8 mouse cellular contexts compared by ENCODE assay signal in the genomic region with DNA sequence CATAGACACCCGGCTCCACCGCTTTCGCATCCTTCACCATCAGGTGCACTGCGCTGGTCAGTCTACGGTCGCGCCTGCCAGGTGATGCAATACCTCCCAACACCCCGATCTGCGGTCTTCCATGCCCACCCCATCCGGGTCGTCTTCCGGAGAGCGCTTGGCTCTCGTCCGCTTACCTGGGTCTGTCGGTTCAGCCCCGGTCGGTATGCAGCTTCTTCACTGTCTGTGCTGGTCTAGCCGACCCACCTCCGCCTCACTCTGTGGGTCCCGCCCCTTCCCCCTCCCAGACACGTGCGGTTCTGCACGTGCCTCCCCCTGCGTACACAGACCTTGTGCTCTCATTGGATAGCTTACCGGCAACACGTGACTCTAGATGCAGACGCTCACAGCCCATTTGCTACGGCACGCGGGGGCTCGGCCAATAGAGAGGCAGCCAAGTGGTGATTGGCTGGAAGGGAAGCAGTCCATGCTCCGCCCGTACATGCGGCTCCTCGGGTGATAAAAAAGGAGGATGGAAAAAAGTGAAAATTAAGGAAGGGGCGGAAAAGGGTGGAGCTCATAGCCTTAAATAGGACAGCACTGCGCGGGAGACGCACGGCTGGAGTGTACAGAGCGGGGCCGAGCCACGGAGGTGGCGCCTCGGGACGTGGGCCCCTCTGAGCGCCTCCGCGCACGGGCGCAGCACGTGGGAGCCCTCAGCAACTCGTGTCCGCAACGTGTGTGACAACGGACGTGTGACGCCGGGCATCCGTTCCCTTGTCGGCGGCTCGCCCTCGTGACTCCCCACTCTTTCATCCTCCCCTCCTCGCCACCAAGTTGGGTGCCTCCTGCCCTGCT. TPM values are rescaled to one million over a fixed set of nuclear protein-coding genes. Genes with fewer than 3 reads are reported as not detected.
A peak's percentile ranks its signal among the peaks of the same experiment; 100 is the strongest.
DNase-seq lines count a peak whose midpoint lies in the region; ATAC-seq and TF ChIP-seq lines count a peak whose summit lies in the region.

Gene Ciart (minus strand): TSS at position 273 of the 837 bp plus-strand sequence.

- peak; percentile 98 for DNase-seq in Patski (ENCODE audit: low read depth, low spot score)
- peak; percentile 97 for DNase-seq in cerebellum, postnatal 10 days
- peak; percentile 95 to 97 for DNase-seq in frontal cortex, postnatal 10 days (ENCODE audit: low spot score in 2 of 2)
- peak; percentile 93 for DNase-seq in hindbrain, embryonic 11.5 days (ENCODE audit: low spot score)
- DNase-seq in layer of hippocampus, postnatal 10 days (ENCODE audit: low spot score in 2 of 2) = peak; percentile 93
- peak; percentile 98 for DNase-seq in lung, postnatal 0 days (ENCODE audit: low spot score)
- peak; percentile 86 for DNase-seq in ovary, postnatal 10 days (ENCODE audit: low spot score)
- DNase-seq in thymus, postnatal 0 days (ENCODE audit: low spot score) = peak; percentile 96

- in situ Hi-C loops in Patski (cut with MboI; ENCODE audit: low pct_unique_long_range_greater_than_20kb) = loop anchor here (5.0 kb wide), 2 partner anchors 80 to 175 kb away; partner anchors contain the start of gene Vps45

- H3K27ac ChIP-seq in hindbrain, embryonic 11.5 days (ENCODE audit: low read depth, low read length) = no peak within 1 kb of the TSS
- peak within 1 kb of the TSS; percentile 52 for H3K27ac ChIP-seq in lung, postnatal 0 days (ENCODE audit: low read length)

- TF ChIP-seq CTCF in Patski (IDR thresholded peaks at IDR 0.05) = no peak
- TF ChIP-seq CTCF in lung, postnatal 0 days (IDR thresholded peaks at IDR 0.05) = no peak

- 0 out of 2 replicates have a peak, but pooled peaks cover 2% of the 10 kb centered on the region for H3K4me1 ChIP-seq in hindbrain, embryonic 11.5 days (replicated peaks; ENCODE audit: control insufficient read depth, insufficient read depth, low read length)
- peaks cover 11% of the 10 kb centered on the region; the same call in 1 of the 2 replicates for H3K4me1 ChIP-seq in lung, postnatal 0 days (ENCODE audit: insufficient read depth, low read depth, low read length)

- POLR2A ChIA-PET in Patski (lab: Charles Lee) = interaction anchor here (0.9 to 2.6 kb wide), 7 partner anchors 10 to 25 kb away, joined by 3 to 10 read pairs (median 5); partner anchors contain the start of gene Aph1a

- peak within 1 kb of the TSS; percentile 50 for H3K4me3 ChIP-seq in hindbrain, embryonic 11.5 days (ENCODE audit: low read depth, low read length)
- peak within 1 kb of the TSS; percentile 38 for H3K4me3 ChIP-seq in lung, postnatal 0 days (ENCODE audit: low read depth, low read length)

- WGBS in hindbrain, embryonic 11.5 days = under 1% methylated on average over 58 of the region's 66 CpGs
- under 1% methylated on average over 60 of the region's 66 CpGs for WGBS in lung, postnatal 0 days

- ATAC-seq in Patski = peak; percentile 95
- ATAC-seq in hindbrain, embryonic 11.5 days (ENCODE audit: low FRiP score) = peak; percentile 99
- peak; percentile 98 for ATAC-seq in lung, postnatal 0 days

- CTCF ChIA-PET in Patski (lab: Charles Lee) = interaction anchor here (0.9 to 4.3 kb wide), 7 partner anchors 10 to 83 kb away, joined by 3 to 46 read pairs (median 8); partner anchors contain the start of genes Car14 and Mrps21

- no peaks in the 10 kb centered on the region for H3K36me3 ChIP-seq in hindbrain, embryonic 11.5 days (ENCODE audit: control insufficient read depth, insufficient read depth, low read length)
- no peaks in the 10 kb centered on the region for H3K36me3 ChIP-seq in lung, postnatal 0 days (ENCODE audit: insufficient read depth, low read length)

- peak within 1 kb of the TSS; percentile 98 for H3K4me2 ChIP-seq in hindbrain, embryonic 11.5 days (replicated peaks; ENCODE audit: low read depth, low read length)
- peak within 1 kb of the TSS; percentile 82 for H3K4me2 ChIP-seq in lung, postnatal 0 days (replicated peaks; ENCODE audit: low read depth, low read length)

- H3K9ac ChIP-seq in hindbrain, embryonic 11.5 days (ENCODE audit: low read depth, low read length) = peak within 1 kb of the TSS; percentile 16; the same call in 1 of the 2 replicates
- peak within 1 kb of the TSS; percentile 4; the same call in 1 of the 2 replicates for H3K9ac ChIP-seq in lung, postnatal 0 days (replicated peaks; ENCODE audit: low read depth)

- no peaks in the 10 kb centered on the region for H3K27me3 ChIP-seq in Patski
- H3K27me3 ChIP-seq in hindbrain, embryonic 11.5 days (ENCODE audit: control insufficient read depth, insufficient read depth, low read length) = no peaks in the 10 kb centered on the region
- no peaks in the 10 kb centered on the region for H3K27me3 ChIP-seq in lung, postnatal 0 days (replicated peaks; ENCODE audit: insufficient read depth, low read length)

- no peaks in the 10 kb centered on the region for H3K9me3 ChIP-seq in hindbrain, embryonic 11.5 days (ENCODE audit: control insufficient read depth, low read length)
- no peaks in the 10 kb centered on the region for H3K9me3 ChIP-seq in lung, postnatal 0 days (ENCODE audit: low read length)

- TF ChIP-seq EP300 in lung, postnatal 0 days (IDR thresholded peaks at IDR 0.05) = no peak

RNA-seq across cellular contexts. Expression of gene Ciart, which starts in this region (rescaled TPM):
- polyA plus RNA-seq in Patski (2021) = 6.8 TPM
- 4.7 and 6.5 TPM in 2 replicates for polyA plus RNA-seq in hindbrain, embryonic 11.5 days (2014; fragmentation: Nextera tagmentation; extraction: Ambion mirVana)
- 1 to 10 TPM; 6.5 to 8.9 TPM for total RNA-seq in layer of hippocampus, postnatal 10 days (2021)
- polyA plus RNA-seq in lung, postnatal 0 days (2015; fragmentation: Nextera tagmentation; extraction: Ambion mirVana) = 2.0 and 3.1 TPM in 2 replicates
- polyA plus RNA-seq in thymus, postnatal 0 days (2015; fragmentation: Nextera tagmentation; extraction: Ambion mirVana) = 2.7 and 3.2 TPM in 2 replicates
